Mouse (Mus musculus) embryonic fibroblast, embryonic 13.5 days (primary cell): ENCODE results near the gene Ppm1b. TPM values are rescaled to one million over a fixed set of nuclear protein-coding genes. Genes with fewer than 3 reads are reported as not detected.

Experiments used
- H3K27ac ChIP-seq: 2 replicates; pipeline ENCODE4 v1.5.1; 2012; ENCODE audit warnings: low read length, control low read depth, inconsistent platforms; ENCODE audit not compliant: insufficient read depth
- H3K4me1 ChIP-seq: 2 replicates; pipeline ENCODE4 v1.6.1; 2011; ENCODE audit warnings: low read length; ENCODE audit not compliant: control insufficient read depth, insufficient read depth
- H3K4me3 ChIP-seq: 2 replicates; pipeline ENCODE4 v1.5.1; 2011; ENCODE audit warnings: mild to moderate bottlenecking, control low read depth, low read length; ENCODE audit not compliant: insufficient read depth
- CTCF ChIP-seq: IDR thresholded peaks from 2 replicates; pipeline ENCODE4 v1.5.1; 2011; ENCODE audit warnings: mild to moderate bottlenecking, control low read depth, low read length, moderate library complexity, borderline replicate concordance; ENCODE audit not compliant: insufficient read depth
- POLR2A ChIP-seq: IDR thresholded peaks from 2 replicates; pipeline ENCODE4 v1.6.1; 2011; ENCODE audit warnings: low read depth, mild to moderate bottlenecking, control low read depth, low read length, moderate library complexity
- polyA plus RNA-seq: library from polyadenylated mRNA; stranded (reverse); fragments of >200 nt; gene quantifications from 2 replicates; pipeline ENCODE4 v1.2.4, GENCODE M21; 2011; ENCODE audit warnings: low read depth; ENCODE audit not compliant: missing spikeins, insufficient read length

The Ppm1b gene
- polyA plus RNA-seq, 1 experiment = 56.9 TPM

DNA sequence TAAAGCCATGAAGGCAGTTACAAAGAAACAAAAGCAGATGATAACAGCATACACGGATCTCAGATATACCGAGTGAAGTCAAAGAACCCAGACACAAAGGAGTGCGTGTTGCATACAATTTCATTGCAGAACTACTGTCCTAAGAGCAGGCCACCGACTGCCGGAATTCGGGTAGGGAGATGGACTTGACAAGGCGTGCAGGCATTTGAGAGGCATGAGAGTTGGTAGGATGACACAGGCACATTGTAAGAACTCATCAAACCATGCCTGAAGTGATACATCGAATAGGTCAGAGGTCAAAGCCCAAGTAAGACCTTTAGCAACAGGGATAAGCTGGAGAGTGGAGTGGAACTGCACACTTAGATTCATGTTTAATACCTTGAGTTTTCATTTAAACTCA is 13.4 kb downstream of the Ppm1b start:
- Histone ChIP-seq H3K4me1 (no peaks in the 10 kb centered on the region), H3K27ac (no peak overlapping the region), H3K4me3 (no peak overlapping the region)
- TF ChIP-seq CTCF = no peak
- TF ChIP-seq POLR2A = no peak

DNA sequence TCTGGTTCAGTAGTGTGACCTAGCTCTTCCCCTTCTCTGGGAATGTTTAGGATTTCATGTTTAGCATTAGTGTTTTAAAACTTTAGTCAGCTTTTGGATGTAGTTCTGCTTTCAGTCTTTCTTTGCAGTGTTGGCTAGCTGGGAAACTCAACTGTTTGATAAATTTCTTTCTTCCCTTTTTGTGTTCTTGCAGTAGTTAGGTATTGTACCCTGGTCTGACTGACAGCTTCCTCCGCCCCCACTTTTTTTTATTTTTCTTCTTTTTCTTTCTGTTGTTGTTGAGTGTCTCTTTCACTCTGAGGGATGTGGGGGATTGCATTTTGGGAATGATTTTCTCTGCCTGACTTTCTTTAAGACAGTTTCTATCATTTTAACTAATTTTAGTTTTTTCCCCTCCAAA is 25.2 kb downstream of the Ppm1b start:
- Histone ChIP-seq H3K27ac (no peak overlapping the region), H3K4me1 (no peaks in the 10 kb centered on the region), H3K4me3 (no peak overlapping the region)
- TF ChIP-seq CTCF (no peak), POLR2A (no peak)

DNA sequence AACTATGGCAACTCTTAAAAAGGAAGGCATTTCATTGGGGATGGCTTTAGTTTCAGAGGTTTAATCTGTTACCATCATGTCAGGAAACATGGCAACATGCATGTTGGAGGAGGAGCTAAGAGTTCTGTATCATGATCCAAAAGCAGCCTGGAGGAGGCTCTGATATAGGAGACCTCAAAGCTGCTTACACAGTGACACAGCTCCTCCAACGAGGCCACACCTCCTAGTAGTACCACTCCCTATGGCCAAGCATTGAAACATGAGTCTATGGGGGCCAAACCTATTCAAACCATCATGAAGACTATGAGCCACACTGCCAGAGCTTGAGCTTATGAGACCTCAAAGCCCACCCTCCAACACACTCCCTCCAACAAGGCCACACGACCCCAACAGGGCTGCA is 26.2 kb downstream of the Ppm1b start:
- TF ChIP-seq CTCF (no peak), POLR2A (no peak)
- H3K27ac ChIP-seq = no peak overlapping the region

DNA sequence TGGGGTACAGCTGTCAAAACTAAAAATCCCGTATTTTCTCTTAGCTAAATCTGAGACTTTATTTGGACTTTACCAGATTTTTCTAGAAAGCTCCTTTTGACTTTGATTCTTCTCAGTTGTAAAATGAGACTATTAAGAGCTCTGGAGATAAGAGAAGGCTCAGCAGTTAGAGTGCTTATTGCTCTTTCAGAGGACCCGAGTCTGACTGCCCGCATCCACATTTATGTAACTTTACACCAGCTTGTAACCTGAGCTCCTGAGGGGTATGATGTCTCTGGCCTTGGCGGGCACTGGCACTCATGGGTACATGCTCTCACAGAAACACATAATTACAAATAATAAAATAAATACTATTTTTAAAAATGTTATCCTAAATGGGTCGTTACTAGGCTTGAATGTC is 29.8 kb downstream of the Ppm1b start:
- TF ChIP-seq CTCF (no peak), POLR2A (no peak)
- Histone ChIP-seq H3K27ac (no peak overlapping the region), H3K4me3 (no peak overlapping the region), H3K4me1 (no peaks in the 10 kb centered on the region)

More for the DNA sequence above, 26.2 kb downstream of the Ppm1b start:
- no peak overlapping the region for H3K4me3 ChIP-seq
- no peaks in the 10 kb centered on the region for H3K4me1 ChIP-seq

DNA sequence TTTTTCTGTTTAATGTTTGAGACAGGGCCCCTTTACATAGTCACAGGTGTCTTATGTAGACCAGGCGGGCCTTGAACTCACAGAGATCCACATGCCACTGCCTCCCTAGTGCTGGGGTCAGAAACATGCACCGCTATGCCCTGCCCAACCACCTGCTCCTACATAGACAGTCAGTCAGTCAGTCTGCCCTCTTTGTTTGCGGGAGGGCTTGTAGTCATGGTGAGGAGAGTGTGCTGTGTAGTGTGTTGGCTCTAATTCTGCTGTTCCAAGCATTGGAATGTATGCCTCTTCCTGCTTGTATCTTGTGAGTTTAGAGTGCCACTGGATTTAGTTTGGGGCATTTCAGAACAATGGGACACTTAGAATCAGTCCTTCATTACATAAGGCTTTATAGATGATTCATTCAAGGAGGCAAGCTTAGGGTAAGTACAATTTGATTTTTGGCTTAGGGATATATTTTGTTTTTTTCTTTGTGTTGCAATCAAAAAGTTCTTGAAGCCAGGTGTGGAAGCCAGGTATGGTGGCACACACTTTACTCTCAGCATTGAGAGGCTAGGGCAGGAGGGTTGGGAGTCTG is 31.4 kb downstream of the Ppm1b start:
- H3K4me3 ChIP-seq = no peak overlapping the region
- no peak for TF ChIP-seq CTCF
- no peak for TF ChIP-seq POLR2A
- no peak overlapping the region for H3K27ac ChIP-seq
- H3K4me1 ChIP-seq = no peaks in the 10 kb centered on the region

DNA sequence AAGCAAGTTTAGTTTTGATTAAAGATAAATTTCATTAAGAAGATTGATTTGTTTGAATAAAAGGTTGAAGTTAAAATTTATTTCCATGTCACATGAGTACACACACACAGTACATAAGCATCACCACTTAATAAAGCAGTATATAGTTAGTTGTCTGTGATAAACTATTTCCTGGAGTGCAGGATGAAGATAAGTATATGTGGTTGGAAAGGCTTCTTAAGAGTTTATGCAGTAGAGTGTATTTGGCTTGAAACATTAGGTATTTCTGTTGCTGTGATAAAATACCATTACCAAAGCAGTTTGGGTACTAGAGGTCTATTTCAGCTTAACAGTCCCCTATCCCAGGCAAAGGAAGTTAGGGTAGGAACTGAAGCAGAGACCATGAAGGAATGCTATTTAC is 32.0 kb downstream of the Ppm1b start:
- H3K27ac ChIP-seq = no peak overlapping the region
- TF ChIP-seq CTCF (no peak), POLR2A (no peak)
- H3K4me1 ChIP-seq = no peaks in the 10 kb centered on the region
- H3K4me3 ChIP-seq = no peak overlapping the region

DNA sequence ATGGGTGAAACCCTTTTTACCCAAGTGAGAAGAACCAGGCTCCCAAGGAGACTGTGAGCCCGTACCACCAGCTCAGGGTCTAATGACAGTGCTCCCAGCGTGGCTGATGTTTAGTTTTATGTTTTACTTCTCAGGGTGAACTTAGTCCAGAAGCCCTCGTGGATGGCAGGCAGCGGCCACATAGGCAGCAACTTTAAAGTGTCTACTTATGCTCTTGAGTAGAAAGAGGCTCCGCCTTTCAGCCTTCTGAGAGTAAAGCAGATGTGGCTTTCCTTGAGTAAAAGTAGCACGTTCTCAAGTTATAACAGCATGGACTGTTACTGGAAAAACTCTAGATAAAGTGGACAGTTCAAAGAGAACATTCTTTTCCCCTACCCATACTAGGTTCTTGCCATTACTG is 39.3 kb downstream of the Ppm1b start:
- Histone ChIP-seq H3K4me3 (no peak overlapping the region), H3K27ac (no peak overlapping the region), H3K4me1 (no peaks in the 10 kb centered on the region)
- no peak for TF ChIP-seq CTCF
- no peak for TF ChIP-seq POLR2A

DNA sequence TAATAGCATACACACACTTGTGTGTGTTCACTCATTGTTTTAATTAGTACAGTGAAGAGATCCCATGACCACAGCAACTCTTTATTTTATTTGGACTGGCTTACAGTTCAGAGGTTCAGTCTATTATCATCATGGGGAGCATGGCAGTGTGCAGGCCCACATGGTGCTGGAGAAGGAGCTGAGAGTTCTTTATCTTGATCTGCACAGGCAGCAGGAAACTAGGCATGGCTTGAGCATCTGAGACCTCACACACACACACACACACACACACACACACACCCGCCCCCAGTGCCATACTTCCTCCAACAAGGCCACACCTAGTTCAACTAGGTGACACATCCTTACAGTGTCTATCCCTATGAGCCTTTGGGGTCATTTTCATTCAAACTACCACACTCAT is 41.1 kb downstream of the Ppm1b start:
- H3K4me3 ChIP-seq = no peak overlapping the region
- TF ChIP-seq POLR2A = no peak
- TF ChIP-seq CTCF = no peak
- H3K4me1 ChIP-seq = no peaks in the 10 kb centered on the region
- H3K27ac ChIP-seq = no peak overlapping the region

DNA sequence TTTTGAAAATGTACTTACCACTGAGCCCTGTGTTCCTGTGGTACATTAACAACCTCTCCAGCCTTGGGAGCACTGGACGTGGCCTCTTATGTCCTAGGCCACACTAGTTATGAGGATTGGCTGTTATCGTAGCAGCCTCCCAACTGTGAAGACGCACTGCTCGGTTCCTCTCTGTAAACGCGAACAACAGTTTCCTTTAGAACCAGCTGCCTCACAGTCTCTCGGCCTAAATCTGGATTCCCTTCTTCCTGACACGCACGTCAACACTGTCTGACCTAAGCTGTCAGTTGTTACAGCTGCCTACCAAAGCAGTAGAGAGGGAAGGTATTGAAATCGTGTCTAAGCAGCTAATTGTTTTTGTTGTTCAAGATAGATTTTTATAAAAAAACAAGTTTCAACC is 43.1 kb downstream of the Ppm1b start:
- no peak overlapping the region for H3K4me3 ChIP-seq
- H3K4me1 ChIP-seq = no peaks in the 10 kb centered on the region
- no peak overlapping the region for H3K27ac ChIP-seq
- TF ChIP-seq POLR2A (no peak), CTCF (no peak)

DNA sequence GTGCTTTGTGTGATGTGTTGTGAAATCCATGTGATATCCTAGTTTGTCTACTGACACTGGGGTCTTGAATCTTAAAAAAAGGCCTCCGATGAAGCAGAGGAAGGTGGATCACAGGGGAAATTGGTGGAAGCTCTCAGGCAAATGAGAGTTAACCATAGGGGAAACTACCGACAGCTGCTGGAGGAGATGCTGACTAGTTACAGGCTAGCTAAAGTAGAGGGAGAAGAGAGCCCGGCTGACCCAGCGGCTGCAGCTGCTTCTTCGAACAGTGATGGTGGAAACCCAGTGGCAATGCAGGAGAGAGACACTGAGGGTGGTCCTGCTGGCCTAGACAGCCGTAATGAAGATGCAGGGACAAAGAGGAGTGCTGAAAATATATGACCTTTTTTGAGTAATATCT is 56.9 kb downstream of the Ppm1b start:
- no peak for TF ChIP-seq CTCF
- no peak for TF ChIP-seq POLR2A
- Histone ChIP-seq H3K27ac (no peak overlapping the region), H3K4me1 (no peaks in the 10 kb centered on the region), H3K4me3 (no peak overlapping the region)

DNA sequence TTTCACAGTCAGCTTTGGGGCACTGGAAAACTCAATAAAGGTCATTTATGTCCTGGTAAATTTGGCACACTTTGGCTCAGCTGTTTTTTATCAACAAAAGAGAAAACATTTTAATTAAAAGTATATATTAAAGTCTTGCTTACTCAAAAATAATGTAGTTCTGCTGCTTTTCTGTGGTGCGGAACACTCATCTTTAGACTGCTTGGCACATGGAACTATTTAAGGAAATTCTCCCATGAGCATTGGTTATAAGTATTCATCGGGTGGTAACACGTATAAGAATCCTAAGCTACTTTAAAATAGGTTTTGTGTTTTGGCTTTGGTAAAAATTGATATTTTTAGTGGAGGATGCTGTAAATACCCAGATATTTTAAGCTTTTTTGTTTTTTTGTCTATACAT is 58.1 kb downstream of the Ppm1b start:
- no peak overlapping the region for H3K4me3 ChIP-seq
- H3K27ac ChIP-seq = no peak overlapping the region
- TF ChIP-seq POLR2A (no peak), CTCF (no peak)
- no peaks in the 10 kb centered on the region for H3K4me1 ChIP-seq
